Mouse (Mus musculus) CH12.LX (cell line): ENCODE measurements around the gene Napsa.

Experiments
- CHD2 ChIP-seq: IDR thresholded peaks from 2 replicates; pipeline ENCODE4 v1.6.1; 2011; ENCODE audit warnings: low read length, improper control_type of control experiment
- CTCF ChIP-seq, 2 experiments: IDR thresholded peaks in 1 of 2; conservative IDR thresholded peaks in 1 of 2; 2 replicates each; pipeline ENCODE4 v1.5.1; 2011 to 2012; ENCODE audit warnings: low read depth in 2 of 2, low read length in 2 of 2, improper control_type of control experiment in 1 of 2, inconsistent platforms in 1 of 2, mild to moderate bottlenecking in 1 of 2, moderate library complexity in 1 of 2

DNA sequence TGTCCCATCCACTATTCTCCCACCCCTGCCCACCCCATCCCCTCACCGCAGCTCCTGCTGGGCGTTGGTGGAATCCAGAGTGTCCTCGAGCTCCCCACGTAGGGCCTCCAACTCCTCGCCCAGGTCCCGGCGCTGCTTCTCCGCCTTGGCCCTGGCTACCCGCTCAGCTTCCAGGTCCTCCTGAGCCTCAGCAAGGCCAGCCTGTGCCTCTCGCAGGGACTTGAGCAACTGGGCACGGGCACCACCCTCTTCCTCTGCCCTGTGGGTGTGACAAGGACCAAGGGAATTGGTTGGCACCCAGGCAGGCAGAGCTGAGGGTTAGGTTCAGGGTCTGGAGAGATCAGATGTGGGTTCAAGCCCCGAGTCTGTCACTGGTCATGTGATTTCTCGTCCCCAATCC lies 54.8 kb downstream of the Napsa start:
- TF ChIP-seq CTCF (conservative IDR thresholded peaks at IDR 0.05 in 1 of 2, IDR thresholded peaks at IDR 0.05 in 1 of 2; ENCODE audit: low read depth in 2 of 2, low read length in 2 of 2) (no peak), CHD2 (no peak)
